Mouse (Mus musculus) lung, postnatal 0 days (tissue): ENCODE data around the gene Serpine1.

Experiments
- CTCF ChIP-seq: IDR thresholded peaks from 2 replicates; pipeline ENCODE4 v1.5.1; 2016; ENCODE audit warnings: antibody characterized with exemption, mild to moderate bottlenecking
- EP300 ChIP-seq: IDR thresholded peaks from 2 replicates; pipeline ENCODE4 v1.6.1; 2016; ENCODE audit warnings: antibody characterized with exemption, mild to moderate bottlenecking, control low read depth

DNA sequence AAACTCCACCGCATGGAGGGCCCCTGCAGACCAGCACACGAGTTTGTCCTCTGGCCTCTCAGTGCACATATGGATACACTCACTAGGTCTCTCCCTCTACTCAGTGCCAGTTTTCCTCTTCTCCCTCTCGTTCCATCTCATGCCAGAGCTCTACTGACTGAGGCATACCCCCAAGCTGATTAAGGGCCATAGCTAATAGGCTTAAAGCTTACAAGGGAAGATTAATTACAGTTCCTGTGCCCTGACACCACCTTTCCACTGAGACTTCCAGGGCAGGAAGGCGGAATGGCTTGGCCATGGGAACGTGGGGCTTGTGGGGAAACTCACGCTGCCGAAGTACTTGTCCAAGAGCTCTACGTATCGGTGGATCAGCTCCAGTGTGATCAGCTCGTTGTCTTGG is 30.6 kb downstream of the Serpine1 start:
- TF ChIP-seq EP300 = no peak
- TF ChIP-seq CTCF = no peak
